Mouse (Mus musculus) C2C12 (cell line): ENCODE data around the gene Aox1. TPM values are rescaled to one million over a fixed set of nuclear protein-coding genes. Genes with fewer than 3 reads are reported as not detected.

Experiments
- H3K27me3 ChIP-seq: one replicate; pipeline ENCODE4 v1.6.1; 2011; ENCODE audit not compliant: control insufficient read depth, insufficient read depth, insufficient read length
- H3K36me3 ChIP-seq: one replicate; pipeline ENCODE4 v1.6.1; 2011; ENCODE audit not compliant: control insufficient read depth, insufficient read depth
- H3K4me3 ChIP-seq: one replicate; pipeline ENCODE4 v1.5.1; 2011; ENCODE audit warnings: mild to moderate bottlenecking, control low read depth; ENCODE audit not compliant: poor library complexity, insufficient read depth, severe bottlenecking
- H3K79me2 ChIP-seq: one replicate; pipeline ENCODE4 v1.6.1; 2011; ENCODE audit not compliant: control insufficient read depth, insufficient read depth
- H3K79me3 ChIP-seq: one replicate; pipeline ENCODE4 v1.6.1; 2011; ENCODE audit warnings: low read depth, control low read depth
- H3ac ChIP-seq: one replicate; pipeline ENCODE3; 2011; ENCODE audit warnings: low read depth; ENCODE audit not compliant: control insufficient read depth, insufficient read length
- CEBPB ChIP-seq: IDR thresholded peaks from one replicate; pipeline ENCODE4 v1.6.1; 2011; ENCODE audit warnings: low read depth, mild to moderate bottlenecking, control low read depth, moderate library complexity
- CTCF ChIP-seq: IDR thresholded peaks from one replicate; pipeline ENCODE4 v1.5.1; 2011; ENCODE audit not compliant: control insufficient read depth, insufficient read depth, insufficient read length
- FOSL1 ChIP-seq: IDR thresholded peaks from one replicate; pipeline ENCODE4 v1.8.0; 2011; ENCODE audit warnings: mild to moderate bottlenecking, low read length; ENCODE audit not compliant: poor library complexity, insufficient read depth, severe bottlenecking
- MAX ChIP-seq: IDR thresholded peaks from one replicate; pipeline ENCODE4 v1.6.1; 2011; ENCODE audit warnings: mild to moderate bottlenecking, control low read depth
- MYOD1 ChIP-seq: IDR thresholded peaks from one replicate; pipeline ENCODE4 v1.6.1; 2011; ENCODE audit warnings: low read depth; ENCODE audit not compliant: control insufficient read depth, insufficient read length
- MYOG ChIP-seq: IDR thresholded peaks from one replicate; pipeline ENCODE4 v1.6.1; 2011; ENCODE audit not compliant: control insufficient read depth, insufficient read length; ENCODE audit errors: extremely low read depth
- USF1 ChIP-seq: IDR thresholded peaks from one replicate; pipeline ENCODE4 v1.6.1; 2011; ENCODE audit warnings: low read depth, mild to moderate bottlenecking, control low read depth, moderate library complexity
- polyA plus RNA-seq: library from polyadenylated mRNA; unstranded; fragments of >200 nt; fragmentation: generic; extraction: Trizol; gene quantifications from one replicate; pipeline ENCODE4 v1.2.1, GENCODE M21; 2012; ENCODE audit warnings: missing spikeins

Gene Aox1
- polyA plus RNA-seq, 1 experiment, result 2.2 TPM

GRCm38 (mm10) chr1:58079689-58080088 lies 50.0 kb downstream of the Aox1 start:
- H3ac ChIP-seq, result no peak overlapping the region
- no peaks in the 10 kb centered on the region for H3K79me2 ChIP-seq
- TF ChIP-seq MYOG (no peak), USF1 (no peak), FOSL1 (no peak), MYOD1 (no peak), CEBPB (no peak), MAX (no peak), CTCF (no peak)
- H3K79me3 ChIP-seq, result no peaks in the 10 kb centered on the region
- H3K36me3 ChIP-seq, result peaks cover 48% of the 10 kb centered on the region
- H3K4me3 ChIP-seq, result no peak overlapping the region
- no peaks in the 10 kb centered on the region for H3K27me3 ChIP-seq

GRCm38 (mm10) chr1:58080446-58080845 lies 50.7 kb downstream of the Aox1 start:
- H3K79me2 ChIP-seq, result no peaks in the 10 kb centered on the region

GRCm38 (mm10) chr1:58081356-58081755 lies 51.6 kb downstream of the Aox1 start:
- Histone ChIP-seq H3K36me3 (peaks cover 34% of the 10 kb centered on the region), H3K27me3 (no peaks in the 10 kb centered on the region), H3K79me2 (no peaks in the 10 kb centered on the region), H3ac (no peak overlapping the region), H3K4me3 (no peak overlapping the region), H3K79me3 (no peaks in the 10 kb centered on the region)
- TF ChIP-seq CEBPB, result no peak
- TF ChIP-seq USF1, result no peak
- TF ChIP-seq MYOD1, result no peak
- no peak for TF ChIP-seq MYOG

More at GRCm38 (mm10) chr1:58080446-58080845, 50.7 kb downstream of the Aox1 start:
- H3K79me3 ChIP-seq, result no peaks in the 10 kb centered on the region
- H3K36me3 ChIP-seq, result peaks cover 43% of the 10 kb centered on the region
- no peak overlapping the region for H3ac ChIP-seq
- no peaks in the 10 kb centered on the region for H3K27me3 ChIP-seq
- no peak for TF ChIP-seq MAX
- no peak for TF ChIP-seq MYOD1
- H3K4me3 ChIP-seq, result no peak overlapping the region

GRCm38 (mm10) chr1:58089316-58089715 lies 59.6 kb downstream of the Aox1 start:
- Histone ChIP-seq H3ac (no peak overlapping the region), H3K4me3 (no peak overlapping the region), H3K36me3 (no peaks in the 10 kb centered on the region), H3K79me3 (no peaks in the 10 kb centered on the region), H3K79me2 (no peaks in the 10 kb centered on the region), H3K27me3 (no peaks in the 10 kb centered on the region)
- TF ChIP-seq MYOG, result no peak
- no peak for TF ChIP-seq USF1
- no peak for TF ChIP-seq FOSL1
- no peak for TF ChIP-seq MAX
- TF ChIP-seq CEBPB, result no peak
- TF ChIP-seq CTCF, result no peak
- no peak for TF ChIP-seq MYOD1

- Histone ChIP-seq H3K36me3 (no peaks in the 10 kb centered on the region), H3K79me2 (no peaks in the 10 kb centered on the region), H3ac (no peak overlapping the region), H3K79me3 (no peaks in the 10 kb centered on the region), H3K4me3 (no peak overlapping the region), H3K27me3 (no peaks in the 10 kb centered on the region)
- no peak for TF ChIP-seq CEBPB
- TF ChIP-seq MYOD1, result no peak
- no peak for TF ChIP-seq MYOG
- no peak for TF ChIP-seq FOSL1
- TF ChIP-seq USF1, result no peak
Observed at GRCm38 (mm10) chr1:58090191-58090590, 60.5 kb downstream of the Aox1 start.

- Histone ChIP-seq H3ac (no peak overlapping the region), H3K27me3 (no peaks in the 10 kb centered on the region), H3K79me2 (no peaks in the 10 kb centered on the region), H3K36me3 (no peaks in the 10 kb centered on the region), H3K4me3 (no peak overlapping the region), H3K79me3 (no peaks in the 10 kb centered on the region)
- TF ChIP-seq CEBPB, result no peak
- TF ChIP-seq FOSL1, result no peak
- no peak for TF ChIP-seq MYOG
- no peak for TF ChIP-seq MAX
- no peak for TF ChIP-seq MYOD1
- TF ChIP-seq USF1, result no peak
- TF ChIP-seq CTCF, result no peak
Observed at GRCm38 (mm10) chr1:58091213-58091612, 61.5 kb downstream of the Aox1 start.
